Mouse (Mus musculus) kidney, embryonic 14.5 days (tissue): ENCODE data around the gene Tmem106c. TPM values are rescaled to one million over a fixed set of nuclear protein-coding genes. Genes with fewer than 3 reads are reported as not detected.

Experiments used
- ATAC-seq: fragments of 200-750 bp; cut with Nextera tagmentation; 2 replicates; pipeline ENCODE4 v1.8.0; 2017; ENCODE audit warnings: moderate number of reproducible peaks, mild to moderate bottlenecking, moderate TSS enrichment, moderate library complexity; ENCODE audit not compliant: low FRiP score, low TSS enrichment
- H3K27ac ChIP-seq: fragments of 300-500 bp; sonication (generic); 2 replicates; pipeline ENCODE4 v1.5.1; 2014; ENCODE audit warnings: low read depth, mild to moderate bottlenecking, low read length, moderate library complexity, mixed read lengths
- H3K27me3 ChIP-seq: fragments of 300-500 bp; sonication (generic); 2 replicates; pipeline ENCODE4 v1.6.1; 2014; ENCODE audit warnings: mild to moderate bottlenecking, low read length; ENCODE audit not compliant: control insufficient read depth, insufficient read depth
- H3K36me3 ChIP-seq: fragments of 300-500 bp; sonication (generic); 2 replicates; pipeline ENCODE4 v1.6.1; 2014; ENCODE audit warnings: low read length, mixed read lengths; ENCODE audit not compliant: control insufficient read depth, insufficient read depth
- H3K4me1 ChIP-seq: fragments of 300-500 bp; sonication (generic); 2 replicates; pipeline ENCODE4 v1.6.1; 2014; ENCODE audit warnings: low read length, mixed read lengths; ENCODE audit not compliant: control insufficient read depth, insufficient read depth
- H3K4me2 ChIP-seq: fragments of 300-500 bp; sonication (generic); replicated peaks from 2 replicates; pipeline ENCODE4 v1.6.1; 2014; ENCODE audit warnings: low read depth, mild to moderate bottlenecking, low read length
- H3K4me3 ChIP-seq: fragments of 300-500 bp; sonication (generic); 2 replicates; pipeline ENCODE4 v1.5.1; 2014; ENCODE audit warnings: mild to moderate bottlenecking, low read length
- H3K9ac ChIP-seq: fragments of 300-500 bp; sonication (generic); 2 replicates; pipeline ENCODE4 v1.6.1; 2014; ENCODE audit warnings: low read depth, mild to moderate bottlenecking, low read length, moderate library complexity
- H3K9me3 ChIP-seq: fragments of 300-500 bp; sonication (generic); 2 replicates; pipeline ENCODE4 v1.6.1; 2016; ENCODE audit warnings: low read length; ENCODE audit not compliant: control insufficient read depth
- WGBS: fragments of 180-500 bp; shearing (Covaris S2); extraction: QIAGEN DNeasy Blood & Tissue Kit; methylation state at CpG from one replicate; pipeline ENCODE4 v1.1.7; 2014; 5-methylcytosine and 5-hydroxymethylcytosine counted together
- polyA plus RNA-seq: library from polyadenylated mRNA; unstranded; fragments of >200 nt; fragmentation: Nextera tagmentation; extraction: Ambion mirVana; gene quantifications from 2 replicates; pipeline ENCODE4 v1.2.1, GENCODE M21; 2014

The Tmem106c gene
- polyA plus RNA-seq, 1 experiment from 2014 or later: 44.9 TPM

GRCm38 (mm10) chr15:97956416-97956815 lies 7.6 kb upstream of the Tmem106c start:
- 81% methylated on average over 11 of the region's 11 CpGs for WGBS
- Histone ChIP-seq H3K36me3 (no peaks in the 10 kb centered on the region), H3K27ac (no peak overlapping the region), H3K4me1 (peaks cover 6% of the 10 kb centered on the region; the same call in 1 of the 2 replicates), H3K4me2 (no peak overlapping the region), H3K27me3 (no peaks in the 10 kb centered on the region), H3K9me3 (no peaks in the 10 kb centered on the region), H3K9ac (no peak overlapping the region), H3K4me3 (no peak overlapping the region)
- no peak for ATAC-seq

DNA sequence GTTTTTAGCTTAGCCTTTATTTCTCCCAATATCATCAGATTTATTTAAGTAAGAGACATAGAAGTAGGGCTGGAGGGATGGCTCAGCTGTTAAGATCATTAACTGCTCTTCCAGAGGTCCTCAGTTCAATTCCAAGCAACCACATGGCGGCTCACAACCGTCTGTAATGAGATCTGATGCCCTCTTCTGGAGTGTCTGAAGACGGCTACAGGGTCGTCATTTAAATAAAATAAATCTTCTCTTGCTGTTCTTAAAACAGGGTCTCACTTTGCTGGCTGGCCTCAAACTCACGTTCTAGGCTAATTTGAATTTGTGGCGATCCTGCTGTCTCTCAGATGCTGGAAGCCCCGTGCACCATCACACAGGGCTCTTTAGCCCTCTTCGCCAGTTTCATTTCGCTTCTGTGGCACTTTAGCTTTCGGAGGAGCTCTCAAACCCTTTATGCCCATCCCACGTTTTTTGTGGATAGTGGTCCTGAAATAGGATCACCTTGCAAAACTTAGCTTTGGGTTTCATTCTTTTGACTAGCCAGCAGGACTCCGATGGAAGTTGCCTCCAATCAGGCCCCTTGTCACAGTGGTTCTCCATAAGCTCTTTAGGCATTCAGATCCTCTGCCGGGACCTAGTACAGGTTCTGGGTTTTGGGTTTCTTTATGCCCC lies 541 bp upstream of the Tmem106c start:
- Histone ChIP-seq H3K27ac (peak overlapping the region; percentile 69; the same call in 1 of the 2 replicates), H3K9me3 (no peaks in the 10 kb centered on the region), H3K4me1 (no peaks in the 10 kb centered on the region), H3K27me3 (no peaks in the 10 kb centered on the region), H3K9ac (peak overlapping the region; percentile 71), H3K4me2 (peak overlapping the region; percentile 77), H3K4me3 (peak overlapping the region; percentile 59), H3K36me3 (no peaks in the 10 kb centered on the region)
- peak; percentile 10; the same call in 1 of the 2 replicates for ATAC-seq
- 14% methylated on average over 13 of the region's 13 CpGs for WGBS

DNA sequence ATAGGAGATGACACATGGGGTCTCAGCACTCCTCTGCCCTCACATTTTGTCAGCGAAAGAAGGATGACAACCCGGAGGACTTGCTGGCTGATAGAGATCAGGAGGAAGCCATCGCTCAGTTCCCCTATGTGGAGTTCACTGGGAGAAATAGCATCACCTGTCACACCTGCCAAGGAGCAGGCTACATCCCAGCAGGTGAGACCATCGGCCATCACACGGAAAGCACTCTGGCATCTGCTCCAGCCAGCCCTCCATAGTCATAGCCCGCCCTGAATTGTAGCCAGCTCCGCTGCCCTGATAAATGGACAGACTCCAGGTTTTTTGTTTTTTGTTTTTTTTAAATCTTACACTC lies 812 bp downstream of the Tmem106c start:
- H3K27me3 ChIP-seq: no peaks in the 10 kb centered on the region
- H3K36me3 ChIP-seq: no peaks in the 10 kb centered on the region
- peak overlapping the region; percentile 59 for H3K4me3 ChIP-seq
- peak overlapping the region; percentile 77 for H3K4me2 ChIP-seq
- no peaks in the 10 kb centered on the region for H3K9me3 ChIP-seq
- ATAC-seq: peak; percentile 3; the same call in 1 of the 2 replicates
- peak overlapping the region; percentile 71 for H3K9ac ChIP-seq
- no peaks in the 10 kb centered on the region for H3K4me1 ChIP-seq
- H3K27ac ChIP-seq: peak overlapping the region; percentile 75; the same call in 1 of the 2 replicates
- WGBS: 22% methylated on average over 7 of the region's 7 CpGs

DNA sequence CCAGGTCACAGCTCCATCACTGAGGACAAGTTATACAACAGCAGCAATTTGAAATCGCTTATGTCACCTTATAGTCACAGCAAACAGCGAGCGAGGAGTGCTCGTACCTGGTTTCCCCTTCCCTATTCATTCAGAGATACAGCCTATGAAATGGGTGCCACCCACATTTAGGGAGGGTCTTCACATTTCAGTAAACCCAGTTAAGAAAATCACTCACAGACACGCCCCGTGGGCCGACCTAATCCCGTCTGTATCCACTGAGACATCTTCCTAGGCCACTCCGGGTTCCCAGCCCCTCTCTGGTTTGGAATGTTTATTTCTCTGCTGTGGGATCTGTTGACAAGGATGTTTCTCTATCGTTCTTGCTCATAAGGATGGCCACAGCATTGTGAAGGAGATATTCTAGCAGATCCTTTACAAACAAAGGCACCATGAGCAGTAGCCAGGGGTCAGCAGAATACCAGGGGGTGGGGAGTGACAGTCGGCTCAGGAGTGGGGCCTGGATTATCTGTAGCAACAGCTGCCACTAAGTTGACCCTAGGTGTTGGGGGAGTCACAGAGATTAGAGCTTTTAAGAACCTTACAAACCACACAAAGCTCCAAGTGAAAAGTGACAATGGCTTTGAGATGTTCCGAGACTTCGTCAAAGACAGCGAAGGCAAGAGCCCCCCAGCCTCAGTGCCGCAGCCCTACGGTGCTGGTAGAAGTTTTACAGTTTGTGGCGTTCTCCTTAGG lies 1.5 kb downstream of the Tmem106c start:
- WGBS: 63% methylated on average over 17 of the region's 17 CpGs
- Histone ChIP-seq H3K27me3 (no peaks in the 10 kb centered on the region), H3K4me1 (no peaks in the 10 kb centered on the region), H3K9me3 (no peaks in the 10 kb centered on the region), H3K36me3 (no peaks in the 10 kb centered on the region), H3K4me3 (no peak overlapping the region; the same call in 1 of the 2 replicates), H3K27ac (no peak overlapping the region), H3K4me2 (no peak overlapping the region), H3K9ac (no peak overlapping the region)
- no peak for ATAC-seq

DNA sequence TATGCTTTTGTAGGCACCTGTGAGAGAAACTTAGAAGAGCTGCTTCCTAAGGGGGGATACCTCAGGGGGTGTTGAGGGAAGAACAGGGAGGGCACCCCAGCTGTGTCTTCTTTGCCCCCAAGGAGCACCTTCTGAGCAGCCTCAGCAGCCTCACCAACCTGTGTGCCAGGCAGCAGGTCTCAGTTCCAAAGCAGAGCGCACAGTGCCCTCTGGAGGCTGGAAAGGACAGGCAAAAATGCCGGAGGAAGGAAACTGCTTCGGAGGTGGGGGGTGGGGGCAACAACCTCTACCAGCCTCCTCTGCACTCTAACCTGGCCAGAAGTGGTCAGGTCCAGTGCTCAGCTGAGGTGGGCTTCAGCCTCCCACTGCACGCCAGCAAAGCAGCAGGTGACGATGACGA lies 6.3 kb downstream of the Tmem106c start:
- WGBS: 46% methylated on average over 6 of the region's 6 CpGs
- Histone ChIP-seq H3K36me3 (no peaks in the 10 kb centered on the region), H3K27ac (no peak overlapping the region), H3K9me3 (no peaks in the 10 kb centered on the region), H3K4me3 (no peak overlapping the region), H3K4me1 (no peaks in the 10 kb centered on the region), H3K27me3 (no peaks in the 10 kb centered on the region), H3K4me2 (no peak overlapping the region), H3K9ac (no peak overlapping the region)
- ATAC-seq: no peak

- H3K9me3 ChIP-seq: no peaks in the 10 kb centered on the region
- H3K4me2 ChIP-seq: no peak overlapping the region
- WGBS: 90% methylated on average over 6 of the region's 6 CpGs
- no peak overlapping the region for H3K27ac ChIP-seq
- H3K27me3 ChIP-seq: no peaks in the 10 kb centered on the region
- no peaks in the 10 kb centered on the region; the same call in 1 of the 2 replicates for H3K36me3 ChIP-seq
- ATAC-seq: no peak
- H3K4me1 ChIP-seq: no peaks in the 10 kb centered on the region
- H3K9ac ChIP-seq: no peak overlapping the region
- no peak overlapping the region for H3K4me3 ChIP-seq
Measured at GRCm38 (mm10) chr15:97972580-97972979, 8.6 kb downstream of the Tmem106c start.

DNA sequence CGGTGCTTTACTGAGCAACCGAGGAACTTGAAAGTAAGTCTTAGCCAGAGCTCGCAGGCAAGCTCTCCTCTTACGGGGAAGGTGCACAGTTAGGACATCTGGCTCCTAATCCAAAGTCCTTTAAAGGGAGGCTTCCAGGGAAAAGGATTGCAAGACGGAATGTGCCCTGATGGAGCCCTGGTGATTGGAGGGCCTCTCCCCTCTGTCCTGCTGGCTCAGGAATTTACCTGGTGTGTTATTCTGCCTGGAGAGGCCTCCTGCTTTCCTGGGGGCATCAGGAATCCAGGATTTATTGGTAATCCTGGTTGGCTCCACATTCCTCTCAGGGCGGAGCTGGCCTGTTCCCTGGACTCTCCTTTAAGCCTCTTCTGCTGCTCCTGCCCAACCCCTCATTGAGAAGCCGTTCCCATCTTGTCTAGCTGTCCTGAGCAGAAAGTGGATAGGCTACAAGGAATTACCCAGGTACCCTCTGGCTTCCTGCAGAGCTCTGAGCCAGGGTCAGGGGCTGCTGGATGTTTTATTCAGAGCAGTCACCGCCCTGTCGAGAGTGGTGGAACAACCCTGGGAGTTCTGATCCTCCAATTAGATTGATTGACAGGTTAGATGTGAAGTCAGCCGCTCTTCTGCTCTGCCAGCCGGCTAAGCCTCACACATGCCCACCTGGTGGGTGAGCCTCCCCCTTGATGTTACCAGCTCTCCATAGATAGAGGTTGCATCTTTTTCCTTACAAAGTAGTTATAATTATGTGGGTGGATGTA lies 9.4 kb downstream of the Tmem106c start:
- Histone ChIP-seq H3K4me3 (no peak overlapping the region), H3K4me2 (no peak overlapping the region), H3K27ac (no peak overlapping the region), H3K36me3 (no peaks in the 10 kb centered on the region; the same call in 1 of the 2 replicates), H3K9ac (no peak overlapping the region), H3K4me1 (no peaks in the 10 kb centered on the region), H3K27me3 (no peaks in the 10 kb centered on the region), H3K9me3 (no peaks in the 10 kb centered on the region; the same call in 1 of the 2 replicates)
- WGBS: 36% methylated on average over 11 of the region's 11 CpGs
- no peak for ATAC-seq

DNA sequence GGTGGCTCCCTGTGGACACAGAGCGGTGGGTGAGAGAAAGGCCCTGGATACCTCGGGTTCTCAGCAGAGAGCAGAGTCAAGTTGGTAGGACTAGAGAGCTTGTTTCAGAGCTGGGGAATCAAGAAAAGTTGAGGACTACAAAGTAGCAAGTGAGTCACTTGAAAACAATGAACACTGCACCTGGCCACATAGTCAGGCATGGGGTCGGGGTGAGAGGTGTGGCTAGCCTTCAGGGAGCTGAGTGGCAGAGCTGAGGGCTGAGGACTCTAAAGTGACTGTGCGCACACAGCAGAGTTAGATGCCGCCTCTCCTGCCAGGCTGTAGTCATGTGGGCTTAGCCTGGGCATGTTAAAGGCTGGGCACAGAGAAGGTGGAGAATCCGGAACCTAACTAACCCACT lies 17.6 kb downstream of the Tmem106c start:
- Histone ChIP-seq H3K9me3 (peaks cover 11% of the 10 kb centered on the region; the same call in 1 of the 2 replicates), H3K27ac (no peak overlapping the region), H3K27me3 (no peaks in the 10 kb centered on the region), H3K4me1 (no peaks in the 10 kb centered on the region), H3K4me2 (no peak overlapping the region), H3K9ac (no peak overlapping the region), H3K36me3 (peaks cover 12% of the 10 kb centered on the region; the same call in 1 of the 2 replicates), H3K4me3 (no peak overlapping the region)
- no peak for ATAC-seq
- 91% methylated on average over 6 of the region's 6 CpGs for WGBS
